Mouse (Mus musculus): ENCODE results near the gene Slc22a5. TPM values are rescaled to one million over a fixed set of nuclear protein-coding genes. Genes with fewer than 3 reads are reported as not detected.

Gene Slc22a5
- total RNA-seq, 2 experiments from 2014 or later = 7.0 to 10.5 TPM

GRCm38 (mm10) chr11:53849588-53850320 lies 41.7 kb downstream of the Slc22a5 start:
- ATAC-seq (replicated peaks; ENCODE audit: low FRiP score, low TSS enrichment, poor library complexity, severe bottlenecking) = peak; percentile 87

GRCm38 (mm10) chr11:53845680-53846079 lies 45.8 kb downstream of the Slc22a5 start:
- ATAC-seq (replicated peaks; ENCODE audit: low FRiP score, low TSS enrichment, poor library complexity, severe bottlenecking) = no peak

DNA sequence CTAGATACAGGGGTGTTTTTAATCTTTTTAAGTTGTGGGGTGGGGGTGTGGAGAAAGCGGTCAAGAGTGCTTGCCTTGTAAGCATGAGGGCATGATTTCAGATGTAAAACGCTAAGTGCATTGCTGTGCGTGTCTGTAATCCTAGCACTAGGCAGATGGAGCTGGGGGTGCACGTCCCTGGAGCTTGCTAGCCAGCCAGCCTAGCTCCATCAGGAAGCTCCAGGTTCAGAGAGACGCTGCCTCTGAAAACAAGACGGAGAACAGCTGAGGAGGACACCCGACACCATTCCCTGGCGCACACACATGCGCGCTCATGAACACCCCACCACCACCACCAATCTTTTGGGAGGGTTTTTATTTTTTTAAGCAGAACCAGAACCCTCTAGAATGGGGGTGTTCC lies 48.4 kb downstream of the Slc22a5 start:
- no peak for ATAC-seq (replicated peaks; ENCODE audit: low FRiP score, low TSS enrichment, poor library complexity, severe bottlenecking)

DNA sequence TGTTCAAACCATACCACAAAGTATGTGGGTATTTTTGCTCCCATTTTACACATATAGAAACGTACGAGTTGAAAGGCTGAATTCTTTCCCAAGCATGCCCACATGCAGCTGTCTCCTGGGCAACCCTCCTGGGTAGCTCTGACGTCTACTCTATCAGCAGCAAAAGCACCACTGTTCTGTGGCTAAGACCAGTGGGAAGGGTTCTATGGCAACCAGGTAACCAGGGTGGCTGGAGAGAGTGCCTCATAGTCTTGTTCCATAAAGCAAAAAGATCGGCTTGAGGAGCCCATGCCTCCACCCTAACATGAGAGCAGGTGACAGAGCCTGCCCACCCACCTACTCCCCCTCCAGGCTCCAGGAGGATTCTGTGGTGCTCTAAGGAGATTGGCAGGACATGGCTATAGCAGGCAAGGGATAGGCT lies 49.3 kb downstream of the Slc22a5 start:
- no peak for ATAC-seq (replicated peaks; ENCODE audit: low FRiP score, low TSS enrichment, poor library complexity, severe bottlenecking)

DNA sequence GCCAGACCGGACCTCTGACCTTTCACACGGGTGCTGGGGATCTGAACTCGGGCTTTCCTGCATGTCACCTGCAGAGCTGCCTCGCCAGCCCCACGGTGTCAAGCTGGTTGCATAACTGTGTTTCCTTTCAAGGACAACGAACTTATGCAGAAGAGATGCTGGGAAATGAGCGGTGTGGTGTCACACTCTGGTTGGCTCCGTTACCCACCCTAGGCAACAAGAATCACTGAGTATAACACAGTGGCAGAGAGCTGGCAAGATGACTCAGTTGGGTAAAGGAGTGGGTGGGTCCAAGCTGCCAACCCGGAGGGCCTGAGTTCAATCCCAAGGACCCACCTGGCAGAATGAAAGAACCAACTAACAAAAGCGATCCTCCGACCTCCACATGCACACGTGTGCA lies 49.9 kb downstream of the Slc22a5 start:
- no peak for ATAC-seq (replicated peaks; ENCODE audit: low FRiP score, low TSS enrichment, poor library complexity, severe bottlenecking)

DNA sequence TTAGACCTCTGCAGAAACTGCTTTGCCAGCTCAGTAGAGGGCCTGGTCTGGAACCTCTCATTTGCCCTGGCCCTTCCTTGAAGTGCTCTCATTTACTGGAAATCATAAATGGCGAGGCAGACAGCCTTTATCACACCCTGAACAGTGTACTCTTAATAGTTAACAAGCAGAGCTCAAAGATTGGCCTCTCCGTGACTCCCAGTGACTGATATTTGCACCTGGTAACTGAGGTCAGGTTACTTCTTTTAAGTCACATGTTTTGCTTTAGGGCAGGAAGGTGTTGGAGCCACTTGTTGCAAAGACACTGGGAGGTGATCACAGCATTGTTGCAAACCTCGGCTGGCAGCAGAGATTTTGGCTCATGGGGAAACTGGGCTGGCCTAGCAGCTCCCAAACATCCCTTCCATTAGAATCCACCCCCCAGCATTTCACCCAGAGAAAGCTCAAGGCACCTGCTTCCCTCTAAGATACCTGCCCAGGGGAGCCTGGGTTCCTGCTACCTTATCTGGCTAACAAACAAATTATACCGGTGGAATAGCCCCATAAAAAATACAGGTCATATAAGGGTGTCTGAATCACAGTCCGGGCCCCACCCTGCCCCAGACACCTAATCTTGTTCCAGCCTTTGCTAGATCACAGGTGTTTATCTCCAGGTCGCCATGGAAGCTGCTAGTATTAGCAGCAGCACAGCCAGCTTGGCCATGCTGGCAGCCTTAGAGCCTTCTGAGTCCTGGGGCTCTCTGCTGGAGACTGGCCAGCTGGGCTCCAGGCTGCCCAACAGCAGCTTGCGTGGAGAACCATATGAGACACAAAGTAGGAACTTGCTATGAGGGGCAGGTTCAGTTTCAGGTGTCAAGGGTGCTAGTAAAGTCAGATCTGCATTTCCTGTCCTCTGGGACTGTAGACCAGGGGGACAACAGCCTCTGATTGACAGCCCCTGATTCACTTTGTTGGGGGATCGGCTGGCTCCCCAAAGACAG lies 51.5 kb downstream of the Slc22a5 start:
- ATAC-seq (replicated peaks; ENCODE audit: low FRiP score, low TSS enrichment, poor library complexity, severe bottlenecking) = peak; percentile 72

DNA sequence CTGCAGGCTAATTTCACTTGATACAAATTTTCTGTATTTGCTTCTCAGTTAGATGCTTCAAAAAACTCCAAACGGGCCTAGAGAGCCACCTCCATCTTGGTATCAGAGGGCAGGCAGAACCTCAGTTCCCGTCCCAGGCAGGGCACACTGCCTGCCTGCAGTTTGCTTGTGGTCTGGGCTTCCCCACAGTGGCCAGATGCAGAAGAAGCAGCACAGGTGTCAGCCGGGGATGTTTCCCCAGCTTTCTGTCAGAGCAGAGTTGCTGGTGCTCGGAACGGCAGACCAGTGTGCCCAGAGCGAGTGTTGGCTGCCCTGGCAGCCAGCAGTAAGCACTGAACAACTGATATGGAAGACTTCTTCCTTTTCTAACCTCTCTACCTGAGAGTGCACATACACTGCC lies 52.3 kb downstream of the Slc22a5 start:
- ATAC-seq (replicated peaks; ENCODE audit: low FRiP score, low TSS enrichment, poor library complexity, severe bottlenecking) = no peak

- no peak for ATAC-seq (replicated peaks; ENCODE audit: low FRiP score, low TSS enrichment, poor library complexity, severe bottlenecking)
Observed at GRCm38 (mm10) chr11:53837731-53838130, 53.7 kb downstream of the Slc22a5 start.

GRCm38 (mm10) chr11:53835379-53836010 lies 56.0 kb downstream of the Slc22a5 start:
- peak; percentile 72 for ATAC-seq (replicated peaks; ENCODE audit: low FRiP score, low TSS enrichment, poor library complexity, severe bottlenecking)

GRCm38 (mm10) chr11:53825409-53825808 lies 66.1 kb downstream of the Slc22a5 start:
- no peak for ATAC-seq (replicated peaks; ENCODE audit: low FRiP score, low TSS enrichment, poor library complexity, severe bottlenecking)

DNA sequence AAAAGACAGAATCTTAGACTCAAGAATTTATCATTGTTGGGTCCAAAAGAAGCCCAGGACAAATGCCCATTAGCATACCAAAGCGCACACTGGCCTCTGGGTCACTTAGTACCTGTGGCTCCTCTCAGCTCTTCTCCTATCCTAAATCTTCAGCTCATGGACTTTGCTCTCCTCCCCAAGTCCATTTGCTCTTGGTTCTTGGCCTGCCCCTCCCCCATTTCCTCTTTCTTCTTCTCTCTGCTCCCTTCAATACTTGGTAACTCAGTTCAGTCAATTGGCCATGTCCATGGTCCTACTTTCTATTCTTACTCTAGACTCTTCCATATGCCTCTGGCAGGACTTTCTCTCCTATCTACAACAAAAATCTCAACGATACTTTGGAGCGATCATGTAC lies 69.5 kb downstream of the Slc22a5 start:
- no peak for ATAC-seq (replicated peaks; ENCODE audit: low FRiP score, low TSS enrichment, poor library complexity, severe bottlenecking)

- ATAC-seq (replicated peaks; ENCODE audit: low FRiP score, low TSS enrichment, poor library complexity, severe bottlenecking) = no peak
Observed at GRCm38 (mm10) chr11:53821230-53821944, 70.1 kb downstream of the Slc22a5 start.

GRCm38 (mm10) chr11:53820516-53821170 lies 70.8 kb downstream of the Slc22a5 start:
- 0 out of 2 replicates have a peak, but pooled peaks have one; percentile 52 for ATAC-seq (replicated peaks; ENCODE audit: low FRiP score, low TSS enrichment, poor library complexity, severe bottlenecking)

DNA sequence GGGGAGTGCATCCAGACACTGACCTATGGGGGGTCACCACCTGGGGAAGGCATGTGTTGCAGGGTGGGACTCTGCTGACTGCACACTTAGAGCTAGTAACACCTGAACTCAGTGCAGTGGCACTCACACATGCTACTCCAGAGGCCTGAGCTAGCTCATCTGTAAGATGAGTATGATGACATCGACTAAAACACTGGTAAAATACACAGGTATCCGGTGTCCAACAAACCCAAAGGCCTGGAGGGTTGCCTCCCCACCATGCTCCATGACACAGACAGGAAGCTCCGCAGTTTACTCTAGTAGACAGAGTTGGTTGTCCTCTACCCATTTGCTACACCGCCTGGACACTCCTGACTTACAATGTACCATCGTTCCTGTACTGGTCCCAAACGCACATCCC lies 71.9 kb downstream of the Slc22a5 start:
- ATAC-seq (replicated peaks; ENCODE audit: low FRiP score, low TSS enrichment, poor library complexity, severe bottlenecking) = no peak

DNA sequence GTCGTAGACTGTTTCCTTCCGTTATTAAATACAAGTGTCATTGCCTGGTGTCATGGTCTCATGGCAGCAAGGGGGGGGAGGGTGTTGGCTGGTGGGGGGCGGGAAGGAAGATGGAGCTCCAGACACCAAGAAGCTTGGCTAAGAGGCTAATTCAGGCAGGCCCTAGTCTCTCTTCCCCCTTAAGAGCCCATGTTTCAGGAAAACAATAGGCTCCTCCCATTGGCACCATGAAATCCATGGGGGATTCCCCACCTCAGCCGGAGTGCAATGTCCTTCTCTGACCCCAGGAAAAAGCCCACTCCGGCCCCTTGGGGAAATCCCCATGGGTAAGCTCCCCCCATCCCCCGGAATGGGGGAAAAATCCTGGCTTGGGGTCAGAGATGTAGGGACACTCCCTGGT lies 72.7 kb downstream of the Slc22a5 start:
- ATAC-seq (replicated peaks; ENCODE audit: low FRiP score, low TSS enrichment, poor library complexity, severe bottlenecking) = no peak

DNA sequence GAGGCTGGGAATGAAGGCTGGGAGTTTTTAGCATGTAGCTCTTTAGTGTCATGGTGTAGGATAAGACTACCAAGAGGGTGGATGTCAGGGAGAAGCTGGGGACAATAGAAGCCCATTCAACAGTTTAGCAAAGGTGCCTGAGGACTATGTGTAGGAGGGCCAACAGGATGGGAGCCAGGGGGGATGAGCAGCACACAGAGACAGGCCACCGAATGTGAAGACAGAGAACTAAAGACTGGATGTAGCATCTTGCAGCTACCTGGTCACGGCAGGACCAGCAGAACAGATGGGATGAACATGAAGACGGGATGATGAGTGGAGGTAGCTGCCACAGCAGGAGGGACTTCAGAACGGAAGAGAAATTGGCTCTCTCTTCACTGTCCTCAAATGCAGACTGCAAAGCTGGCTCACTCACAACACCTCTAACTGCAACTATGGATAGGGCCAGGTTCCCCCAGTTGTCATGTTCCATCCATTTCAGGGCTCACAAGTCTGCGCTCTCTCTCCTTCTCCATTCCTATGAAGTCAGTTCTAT lies 74.6 kb downstream of the Slc22a5 start:
- ATAC-seq (replicated peaks; ENCODE audit: low FRiP score, low TSS enrichment, poor library complexity, severe bottlenecking) = no peak

DNA sequence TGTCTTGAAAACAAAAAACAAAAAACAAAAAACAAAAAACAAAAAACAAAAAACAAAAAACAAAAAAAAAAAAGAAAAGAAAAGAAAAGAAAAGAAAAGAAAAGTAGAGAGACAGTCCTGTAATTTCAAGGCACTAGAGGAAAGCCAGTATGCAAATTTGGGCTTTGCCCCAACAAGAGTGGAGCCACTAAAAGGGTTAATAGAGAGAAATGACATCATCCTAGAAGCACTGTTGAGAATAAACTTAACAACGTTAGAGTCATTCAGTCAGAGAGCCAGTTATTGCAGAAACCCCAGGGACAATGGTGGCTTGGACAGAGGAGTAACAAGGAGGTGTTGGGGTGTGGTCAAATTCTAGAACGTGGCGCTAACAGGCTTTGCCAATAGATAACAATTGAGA lies 76.7 kb downstream of the Slc22a5 start:
- no peak for ATAC-seq (replicated peaks; ENCODE audit: low FRiP score, low TSS enrichment, poor library complexity, severe bottlenecking)

Data from megakaryocyte-erythroid progenitor cell, adult 5-6 weeks (primary cell).